ENCODE assay signal across 32 mouse cellular contexts in genomic region chr7:141021489-141022449, GRCm38 (mm10). TPM values are rescaled to one million over a fixed set of nuclear protein-coding genes. Genes with fewer than 3 reads are reported as not detected.
DNase-seq lines count a peak whose midpoint lies in the region; ATAC-seq and TF ChIP-seq lines count a peak whose summit lies in the region.
"Had no signal": no experiment of that assay in that cellular context is flagged by ENCODE, and none has a peak within 500 bp of the region (broad histone marks: within the 10 kb centered on the region; RNA-seq: fewer than 3 reads in every experiment).

No protein-coding gene starts in this region.

- H3K4me1 ChIP-seq in liver, embryonic 13.5 days (replicated peaks) = peaks cover 12% of the 10 kb centered on the region
- 0 out of 2 replicates have a peak, but pooled peaks cover 3% of the 10 kb centered on the region for H3K4me1 ChIP-seq in liver, postnatal 0 days (ENCODE audit: insufficient read depth)
- H3K4me1 ChIP-seq: heart, embryonic 13.5 days; limb, embryonic 13.5 days; neural tube, embryonic 15.5 days had no signal

- H3K36me3 ChIP-seq in liver, embryonic 13.5 days = no peaks in the 10 kb centered on the region
- H3K36me3 ChIP-seq in liver, postnatal 0 days (replicated peaks; ENCODE audit: insufficient read depth, low read length) = no peaks in the 10 kb centered on the region
- H3K36me3 ChIP-seq: forebrain, embryonic 15.5 days; heart, embryonic 13.5 days; hindbrain, embryonic 13.5 days; limb, embryonic 13.5 days; midbrain, embryonic 10.5 days; neural tube, embryonic 15.5 days had no signal

- H3K4me3 ChIP-seq in liver, embryonic 13.5 days (replicated peaks) = no peak overlapping the region
- H3K4me3 ChIP-seq in liver, postnatal 0 days (ENCODE audit: low read depth, low read length) = no peak overlapping the region
- H3K4me3 ChIP-seq: forebrain, embryonic 15.5 days; heart, adult 2 months; heart, embryonic 13.5 days; hindbrain, embryonic 13.5 days; limb, embryonic 13.5 days; midbrain, embryonic 10.5 days; neural tube, embryonic 15.5 days had no signal

- no peak overlapping the region for H3K27ac ChIP-seq in liver, embryonic 13.5 days
- peak overlapping the region; percentile 12; the same call in 1 of the 2 replicates for H3K27ac ChIP-seq in liver, postnatal 0 days (ENCODE audit: low read depth)
- H3K27ac ChIP-seq: forebrain, embryonic 15.5 days; heart, adult 2 months; heart, embryonic 13.5 days; hindbrain, embryonic 13.5 days; limb, embryonic 13.5 days; midbrain, embryonic 10.5 days; neural tube, embryonic 15.5 days had no signal

- no peak; the same call in 1 of the 2 replicates for TF ChIP-seq EP300 in liver, postnatal 0 days (IDR thresholded peaks at IDR 0.05; ENCODE audit: low read depth)

- H3K4me2 ChIP-seq in liver, embryonic 13.5 days = no peak overlapping the region
- H3K4me2 ChIP-seq in liver, postnatal 0 days (ENCODE audit: low read depth, low read length) = no peak overlapping the region
- H3K4me2 ChIP-seq: forebrain, embryonic 15.5 days; heart, embryonic 13.5 days; hindbrain, embryonic 13.5 days; limb, embryonic 13.5 days; neural tube, embryonic 15.5 days had no signal

- no peak for TF ChIP-seq CTCF in liver, postnatal 0 days (IDR thresholded peaks at IDR 0.05; ENCODE audit: low read depth)

- no peaks in the 10 kb centered on the region for H3K9me3 ChIP-seq in liver, embryonic 13.5 days (replicated peaks)
- no peaks in the 10 kb centered on the region for H3K9me3 ChIP-seq in liver, postnatal 0 days (ENCODE audit: low read length)
- H3K9me3 ChIP-seq: forebrain, embryonic 15.5 days; heart, embryonic 13.5 days; hindbrain, embryonic 13.5 days; limb, embryonic 13.5 days; midbrain, embryonic 10.5 days; neural tube, embryonic 15.5 days had no signal

- no peak overlapping the region for H3K9ac ChIP-seq in liver, embryonic 13.5 days
- H3K9ac ChIP-seq in liver, postnatal 0 days (replicated peaks) = no peak overlapping the region
- H3K9ac ChIP-seq: forebrain, embryonic 15.5 days; heart, embryonic 13.5 days; hindbrain, embryonic 13.5 days; limb, embryonic 13.5 days; neural tube, embryonic 15.5 days had no signal

- ATAC-seq in liver, embryonic 13.5 days (ENCODE audit: low read depth) = 0 out of 2 replicates have a peak, but pooled peaks have one; percentile 23
- ATAC-seq in liver, postnatal 0 days = peak; percentile 60
- ATAC-seq in monocyte, adult 5-6 weeks (replicated peaks; ENCODE audit: insufficient number of reproducible peaks, low FRiP score, low TSS enrichment, poor library complexity, severe bottlenecking) = peak; percentile 85
- ATAC-seq: forebrain, embryonic 15.5 days; midbrain, embryonic 16.5 days had no signal

- WGBS in liver, embryonic 13.5 days (ENCODE audit: insufficient replicate concordance) = 56% methylated on average over 14 of the region's 14 CpGs
- WGBS in liver, postnatal 0 days (ENCODE audit: insufficient replicate concordance) = 70% methylated on average over 14 of the region's 14 CpGs

- intact Hi-C loops in gastrocnemius, postnatal 14 days (cut with DNase I; ENCODE audit: low total_unique reads) = no loop called here

- H3K27me3 ChIP-seq in liver, embryonic 13.5 days = no peaks in the 10 kb centered on the region
- H3K27me3 ChIP-seq in liver, postnatal 0 days (ENCODE audit: insufficient read depth, low read length) = no peaks in the 10 kb centered on the region
- H3K27me3 ChIP-seq: forebrain, embryonic 15.5 days; heart, embryonic 13.5 days; hindbrain, embryonic 13.5 days; limb, embryonic 13.5 days; neural tube, embryonic 15.5 days had no signal

- DNase-seq in liver, embryonic 13.5 days = no peak
- DNase-seq in liver (no peak), R1 (ENCODE audit: low read depth, low spot score) (peak; percentile 38)
- DNase-seq in liver, postnatal 0 days = no peak
- DNase-seq in right cerebral cortex, postnatal 4 days = no peak
- DNase-seq in ovary, adult 18-20 months (ENCODE audit: low spot score) = no peak
- DNase-seq in gastrocnemius, postnatal 14 days = no peak
- DNase-seq: adrenal gland, postnatal 36 days; B cell, adult 2 months; cerebellum, adult 11-12 months; cerebellum, postnatal 10 days; gastrocnemius, postnatal 10 days; heart, adult 2 months; heart, postnatal 36 days; kidney, adult 18-20 months; lung, adult 2 months; lung, postnatal 14 days; spleen, adult 18-20 months had no signal

RNA-seq across cellular contexts. Expression of gene Ifitm6, which starts 4.0 kb away (rescaled TPM):
- polyA plus RNA-seq in liver, embryonic 13.5 days (2015; fragmentation: Nextera tagmentation; extraction: Ambion mirVana) = 2.7 and 2.9 TPM in 2 replicates
- 53.6 and 54.4 TPM in 2 replicates for polyA plus RNA-seq in liver, postnatal 0 days (2015; fragmentation: Nextera tagmentation; extraction: Ambion mirVana)
- total RNA-seq in monocyte, adult 5-6 weeks (2017) = 268 to 573 TPM (median 450 TPM) in 3 replicates
- not detected for total RNA-seq in gastrocnemius, postnatal 14 days (2021)
- total RNA-seq: layer of hippocampus, postnatal 14 days; left cerebral cortex, postnatal 10 days had no signal
- polyA plus RNA-seq: forebrain, embryonic 15.5 days; limb, embryonic 13.5 days; midbrain, embryonic 10.5 days had no signal

RNA-seq across cellular contexts. Expression of gene Gm17387, which starts 7.2 kb away (rescaled TPM):
- polyA plus RNA-seq in liver, embryonic 13.5 days (2015; fragmentation: Nextera tagmentation; extraction: Ambion mirVana) = not detected in 2 replicates
- not detected in 2 replicates for polyA plus RNA-seq in liver, postnatal 0 days (2015; fragmentation: Nextera tagmentation; extraction: Ambion mirVana)
- total RNA-seq in monocyte, adult 5-6 weeks (2017) = not detected in 3 replicates
- not detected for total RNA-seq in gastrocnemius, postnatal 14 days (2021)
- total RNA-seq: adrenal gland, adult 18-20 months; adrenal gland, postnatal 36 days; gastrocnemius, postnatal 10 days; heart, adult 2 months; heart, postnatal 36 days; layer of hippocampus, postnatal 14 days; left cerebral cortex, postnatal 10 days had no signal
- polyA plus RNA-seq: forebrain, embryonic 15.5 days; heart, adult 2 months; heart, embryonic 13.5 days; hindbrain, embryonic 13.5 days; kidney, embryonic 16.5 days; large intestine, adult 2 months; limb, embryonic 13.5 days; lung, adult 2 months; midbrain, embryonic 10.5 days; midbrain, embryonic 16.5 days; neural tube, embryonic 15.5 days; urinary bladder, adult 2 months had no signal

RNA-seq across cellular contexts. Expression of gene Ifitm3, which starts 11.2 kb away (rescaled TPM):
- 53.9 and 61.7 TPM in 2 replicates for polyA plus RNA-seq in liver, embryonic 13.5 days (2015; fragmentation: Nextera tagmentation; extraction: Ambion mirVana)
- polyA plus RNA-seq in liver, postnatal 0 days (2015; fragmentation: Nextera tagmentation; extraction: Ambion mirVana) = 295 and 298 TPM in 2 replicates
- 384 to 854 TPM (median 711 TPM) in 3 replicates for total RNA-seq in monocyte, adult 5-6 weeks (2017)
- 10 to 100 TPM; 44.9 to 54.0 TPM for total RNA-seq in gastrocnemius, postnatal 14 days (2021)

RNA-seq across cellular contexts. Expression of gene B4galnt4, which starts 39.1 kb away (rescaled TPM):
- 0.75 and 0.81 TPM in 2 replicates for polyA plus RNA-seq in liver, embryonic 13.5 days (2015; fragmentation: Nextera tagmentation; extraction: Ambion mirVana)
- 0.15 and 0.34 TPM in 2 replicates for polyA plus RNA-seq in liver, postnatal 0 days (2015; fragmentation: Nextera tagmentation; extraction: Ambion mirVana)
- 0.10 TPM in 1 of 3 replicates, not detected in the others for total RNA-seq in monocyte, adult 5-6 weeks (2017)
- total RNA-seq in gastrocnemius, postnatal 14 days (2021) = under 1 TPM in 1 of 2 experiments, not detected in 1; 0.23 TPM
- total RNA-seq: heart, postnatal 36 days had no signal

RNA-seq across cellular contexts. Expression of gene Ifitm1, which starts 54.7 kb away (rescaled TPM):
- 22.3 and 24.0 TPM in 2 replicates for polyA plus RNA-seq in liver, embryonic 13.5 days (2015; fragmentation: Nextera tagmentation; extraction: Ambion mirVana)
- polyA plus RNA-seq in liver, postnatal 0 days (2015; fragmentation: Nextera tagmentation; extraction: Ambion mirVana) = 33.4 and 38.6 TPM in 2 replicates
- total RNA-seq in monocyte, adult 5-6 weeks (2017) = 38.2 to 83.6 TPM (median 70.9 TPM) in 3 replicates
- total RNA-seq in gastrocnemius, postnatal 14 days (2021) = 1 to 10 TPM; 1.3 to 1.4 TPM

Comparison
In these comparisons a context has a peak if more than half of its experiments do, and no peak if none do; other contexts are left out.
1. ATAC-seq: peak in every context shown above with its lines; median percentile 85 in monocyte, adult 5-6 weeks; 60 in liver, postnatal 0 days; 23 in liver, embryonic 13.5 days.
2. RNA of gene Ifitm6, which starts 4.0 kb away (total RNA-seq): 268 to 573 TPM in monocyte, adult 5-6 weeks; not detected in gastrocnemius, postnatal 14 days; every median in the first group is over 100 times any median in the second.